Mouse (Mus musculus) neural tube, embryonic 11.5 days (tissue): Measurements from ENCODE around the gene Adgrd1. TPM values are rescaled to one million over a fixed set of nuclear protein-coding genes. Genes with fewer than 3 reads are reported as not detected.

ENCODE experiments used
- ATAC-seq: fragments of 200-750 bp; cut with Nextera tagmentation; 2 replicates; pipeline ENCODE4 v1.8.0; 2017; ENCODE audit warnings: moderate number of reproducible peaks, mild to moderate bottlenecking, moderate TSS enrichment, moderate library complexity; ENCODE audit not compliant: insufficient read depth, low FRiP score, low TSS enrichment
- DNase-seq: peaks from one replicate; pipeline ENCODE4 v3.0.0-alpha.2; 2015; ENCODE audit warnings: low spot score
- H3K27ac ChIP-seq: fragments of 300-500 bp; sonication (generic); 2 replicates; pipeline ENCODE4 v1.5.1; 2014; ENCODE audit warnings: low read depth, mild to moderate bottlenecking, low read length
- H3K27me3 ChIP-seq: fragments of 300-500 bp; sonication (generic); 2 replicates; pipeline ENCODE4 v1.6.1; 2014; ENCODE audit warnings: mild to moderate bottlenecking, low read length, mixed read lengths; ENCODE audit not compliant: control insufficient read depth, insufficient read depth
- H3K36me3 ChIP-seq: fragments of 300-500 bp; sonication (generic); 2 replicates; pipeline ENCODE4 v1.6.1; 2014; ENCODE audit warnings: mild to moderate bottlenecking, low read length, moderate library complexity, mixed read lengths; ENCODE audit not compliant: control insufficient read depth, insufficient read depth
- H3K4me1 ChIP-seq: fragments of 300-500 bp; sonication (generic); 2 replicates; pipeline ENCODE4 v1.6.1; 2014; ENCODE audit warnings: low read length, mixed read lengths; ENCODE audit not compliant: control insufficient read depth, insufficient read depth
- H3K4me2 ChIP-seq: fragments of 300-500 bp; sonication (generic); 2 replicates; pipeline ENCODE4 v1.6.1; 2014; ENCODE audit warnings: low read depth, mild to moderate bottlenecking, moderate library complexity
- H3K4me3 ChIP-seq: fragments of 300-500 bp; sonication (generic); 2 replicates; pipeline ENCODE4 v1.5.1; 2014; ENCODE audit warnings: low read depth, low read length
- H3K9ac ChIP-seq: fragments of 300-500 bp; sonication (generic); 2 replicates; pipeline ENCODE4 v1.6.1; 2014; ENCODE audit warnings: mild to moderate bottlenecking, low read length
- H3K9me3 ChIP-seq: fragments of 300-500 bp; sonication (generic); 2 replicates; pipeline ENCODE4 v1.6.1; 2016; ENCODE audit warnings: low read length; ENCODE audit not compliant: control insufficient read depth
- WGBS: fragments of 180-500 bp; shearing (Covaris S2); extraction: QIAGEN DNeasy Blood & Tissue Kit; methylation state at CpG from one replicate; pipeline ENCODE4 v1.1.7; 2014; 5-methylcytosine and 5-hydroxymethylcytosine counted together
- polyA plus RNA-seq: library from polyadenylated mRNA; unstranded; fragments of >200 nt; fragmentation: Nextera tagmentation; extraction: Ambion mirVana; gene quantifications from 2 replicates; pipeline ENCODE4 v1.2.1, GENCODE M21; 2014

Gene Adgrd1
- polyA plus RNA-seq, 1 experiment from 2014 or later: 0.16 TPM

- DNase-seq: no peak
- 45% methylated on average over 8 of the region's 8 CpGs for WGBS
- Histone ChIP-seq H3K4me3 (no peak overlapping the region), H3K36me3 (no peaks in the 10 kb centered on the region), H3K4me2 (peak overlapping the region; percentile 36), H3K27ac (no peak overlapping the region), H3K4me1 (0 out of 2 replicates have a peak, but pooled peaks cover 4% of the 10 kb centered on the region), H3K9me3 (no peaks in the 10 kb centered on the region), H3K27me3 (no peaks in the 10 kb centered on the region), H3K9ac (no peak overlapping the region)
- ATAC-seq: no peak; the same call in 1 of the 2 replicates
Measured at GRCm38 (mm10) chr5:129063792-129064087, 32.8 kb upstream of the Adgrd1 start.

DNA sequence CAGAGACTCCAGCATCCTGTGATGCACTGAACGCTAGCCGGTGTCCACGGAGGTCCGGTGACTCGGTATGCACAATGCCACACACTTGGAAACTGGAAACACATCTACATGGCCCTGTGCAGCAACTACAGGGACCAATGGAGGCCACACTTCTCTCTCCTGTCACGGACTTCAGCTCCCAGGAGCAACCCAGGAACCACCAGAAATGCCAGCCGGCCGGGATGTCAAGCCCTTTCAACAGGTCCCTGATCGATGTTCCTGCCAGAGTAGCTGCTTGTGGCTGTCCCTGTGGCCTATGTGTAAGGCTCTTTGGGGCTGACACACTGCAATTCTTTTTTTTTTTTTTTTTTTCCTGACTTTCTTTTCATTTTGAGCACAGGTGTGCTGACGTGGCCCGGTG, 32.4 kb upstream of the Adgrd1 start:
- H3K27me3 ChIP-seq: no peaks in the 10 kb centered on the region
- WGBS: 71% methylated on average over 11 of the region's 11 CpGs
- H3K4me1 ChIP-seq: 0 out of 2 replicates have a peak, but pooled peaks cover 4% of the 10 kb centered on the region
- no peak overlapping the region for H3K4me3 ChIP-seq
- no peaks in the 10 kb centered on the region for H3K9me3 ChIP-seq
- H3K9ac ChIP-seq: no peak overlapping the region
- ATAC-seq (no peak), DNase-seq (no peak)
- no peak overlapping the region for H3K27ac ChIP-seq
- no peaks in the 10 kb centered on the region for H3K36me3 ChIP-seq
- H3K4me2 ChIP-seq: no peak overlapping the region

DNA sequence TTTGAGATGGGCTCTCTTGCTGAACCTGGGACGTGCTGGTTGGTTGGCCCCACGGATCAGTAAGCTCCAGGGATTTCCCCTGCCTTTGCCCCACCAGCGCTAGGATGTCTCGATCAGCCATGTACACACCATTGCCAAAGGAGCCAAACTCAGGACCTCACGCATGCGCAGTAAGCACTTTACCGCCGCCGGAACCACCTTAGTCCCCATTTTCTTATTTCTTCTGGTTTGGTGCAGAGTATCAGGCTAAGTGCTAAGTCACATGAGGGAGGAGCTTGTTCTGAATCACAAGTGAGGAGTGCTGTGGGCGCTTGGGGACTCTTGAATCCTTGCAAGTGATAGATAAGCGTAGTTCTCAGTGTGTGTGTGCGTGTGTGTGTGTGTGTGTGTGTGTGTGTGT, 31.2 kb upstream of the Adgrd1 start:
- Histone ChIP-seq H3K4me1 (0 out of 2 replicates have a peak, but pooled peaks cover 4% of the 10 kb centered on the region), H3K9ac (no peak overlapping the region), H3K4me3 (no peak overlapping the region), H3K9me3 (no peaks in the 10 kb centered on the region), H3K27me3 (no peaks in the 10 kb centered on the region), H3K36me3 (no peaks in the 10 kb centered on the region), H3K27ac (no peak overlapping the region), H3K4me2 (no peak overlapping the region)
- WGBS: 85% methylated on average over 12 of the region's 12 CpGs
- DNase-seq (no peak), ATAC-seq (no peak)

DNA sequence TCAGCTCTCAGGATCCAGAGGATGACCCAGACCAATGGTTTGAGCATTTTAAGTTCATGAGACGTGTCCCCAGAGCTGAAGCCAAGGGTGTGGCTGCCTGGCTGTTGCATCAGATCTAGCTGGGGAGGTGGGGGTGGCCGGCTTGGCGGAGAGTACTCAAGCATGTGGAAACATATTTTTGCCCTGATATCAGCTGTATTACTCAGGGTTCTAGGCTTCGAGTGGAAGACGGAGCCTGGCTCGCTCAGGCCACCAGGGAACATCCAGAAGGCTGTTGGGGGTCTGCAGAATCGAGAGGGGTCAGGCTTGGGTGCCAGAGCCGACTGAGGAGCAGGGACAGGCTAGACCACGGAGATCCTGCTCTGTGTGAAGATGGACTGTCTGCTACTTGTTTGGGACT, 30.6 kb upstream of the Adgrd1 start:
- Histone ChIP-seq H3K27me3 (no peaks in the 10 kb centered on the region), H3K4me2 (no peak overlapping the region), H3K4me3 (no peak overlapping the region), H3K36me3 (no peaks in the 10 kb centered on the region), H3K9me3 (no peaks in the 10 kb centered on the region), H3K9ac (no peak overlapping the region), H3K27ac (no peak overlapping the region), H3K4me1 (0 out of 2 replicates have a peak, but pooled peaks cover 4% of the 10 kb centered on the region)
- DNase-seq (no peak), ATAC-seq (no peak)
- 81% methylated on average over 9 of the region's 9 CpGs for WGBS

DNA sequence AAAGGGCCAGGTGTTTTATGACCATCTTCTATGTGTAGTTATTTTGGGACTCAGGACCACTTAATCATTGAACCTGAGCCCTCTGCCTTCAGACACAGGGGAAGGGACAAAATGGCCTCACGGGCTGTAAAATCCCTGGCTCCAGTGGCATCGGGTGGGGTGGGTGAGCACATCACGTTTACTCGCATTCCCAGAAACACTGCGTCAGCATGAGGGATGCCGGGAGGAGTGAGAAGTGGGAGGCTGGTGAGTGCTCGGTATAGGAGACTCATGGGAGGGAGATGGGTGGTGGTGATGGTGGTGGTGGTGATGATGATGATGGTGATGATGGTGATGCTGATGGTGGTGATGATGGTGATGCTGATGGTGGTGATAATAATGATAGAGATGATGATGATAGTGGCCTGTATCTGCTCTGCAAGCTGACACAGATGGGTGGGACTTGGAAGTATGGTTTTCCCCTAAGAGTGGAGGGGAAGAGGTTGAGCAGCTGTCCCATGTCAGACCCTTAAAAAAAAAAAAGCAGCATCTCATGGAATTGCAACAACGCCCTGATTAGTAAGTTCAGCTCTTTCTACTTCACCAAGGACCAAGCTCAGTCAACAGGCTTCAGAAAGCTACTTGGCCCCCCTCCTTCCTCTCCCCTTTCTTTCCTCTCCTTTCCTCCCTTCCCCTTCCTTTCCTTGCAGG, 29.9 kb upstream of the Adgrd1 start:
- Histone ChIP-seq H3K9me3 (no peaks in the 10 kb centered on the region), H3K4me2 (no peak overlapping the region), H3K27ac (no peak overlapping the region), H3K9ac (no peak overlapping the region), H3K36me3 (no peaks in the 10 kb centered on the region), H3K4me3 (no peak overlapping the region), H3K27me3 (no peaks in the 10 kb centered on the region), H3K4me1 (0 out of 2 replicates have a peak, but pooled peaks cover 4% of the 10 kb centered on the region)
- no peak for DNase-seq
- no peak for ATAC-seq
- 80% methylated on average over 8 of the region's 8 CpGs for WGBS

GRCm38 (mm10) chr5:129067231-129067834, 29.2 kb upstream of the Adgrd1 start:
- WGBS: 77% methylated on average over 13 of the region's 13 CpGs
- H3K27me3 ChIP-seq: no peaks in the 10 kb centered on the region
- no peak for ATAC-seq

DNA sequence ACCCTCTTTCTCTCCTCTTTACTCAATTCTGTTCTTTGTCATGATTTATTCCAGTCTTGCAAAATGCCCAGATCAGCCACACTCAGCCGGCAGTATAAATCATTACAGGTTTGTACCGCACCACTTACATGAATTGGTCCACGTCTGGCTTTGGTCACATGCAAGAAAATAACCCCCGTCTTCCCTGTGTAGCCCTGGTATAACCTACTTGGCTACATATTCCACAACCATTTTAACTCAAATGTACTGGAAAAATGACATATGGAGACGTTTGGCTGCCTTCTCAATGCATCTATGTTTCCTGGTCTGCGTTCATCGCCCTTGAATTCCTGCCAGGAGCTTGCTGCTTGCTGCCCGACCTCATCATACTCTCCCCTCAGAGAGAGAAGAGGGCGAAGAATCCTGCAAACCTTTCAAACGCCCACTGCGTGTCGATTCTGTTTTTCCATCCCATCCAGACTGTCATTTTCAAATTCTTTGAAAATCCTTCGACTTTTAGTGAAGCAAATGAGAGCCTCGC, 24.7 kb upstream of the Adgrd1 start:
- WGBS: 79% methylated on average over 14 of the region's 14 CpGs
- no peak overlapping the region for H3K4me2 ChIP-seq
- no peak overlapping the region for H3K9ac ChIP-seq
- no peaks in the 10 kb centered on the region for H3K27me3 ChIP-seq
- DNase-seq (no peak), ATAC-seq (no peak)
- no peaks in the 10 kb centered on the region for H3K4me1 ChIP-seq
- no peaks in the 10 kb centered on the region for H3K9me3 ChIP-seq
- no peak overlapping the region for H3K4me3 ChIP-seq
- H3K27ac ChIP-seq: no peak overlapping the region
- H3K36me3 ChIP-seq: no peaks in the 10 kb centered on the region

More at GRCm38 (mm10) chr5:129067231-129067834, 29.2 kb upstream of the Adgrd1 start:
- no peaks in the 10 kb centered on the region for H3K36me3 ChIP-seq
- H3K9me3 ChIP-seq: no peaks in the 10 kb centered on the region
- H3K4me2 ChIP-seq: no peak overlapping the region
- no peak overlapping the region for H3K27ac ChIP-seq
- DNase-seq: no peak
- no peak overlapping the region for H3K9ac ChIP-seq
- H3K4me3 ChIP-seq: no peak overlapping the region
- 0 out of 2 replicates have a peak, but pooled peaks cover 4% of the 10 kb centered on the region for H3K4me1 ChIP-seq

DNA sequence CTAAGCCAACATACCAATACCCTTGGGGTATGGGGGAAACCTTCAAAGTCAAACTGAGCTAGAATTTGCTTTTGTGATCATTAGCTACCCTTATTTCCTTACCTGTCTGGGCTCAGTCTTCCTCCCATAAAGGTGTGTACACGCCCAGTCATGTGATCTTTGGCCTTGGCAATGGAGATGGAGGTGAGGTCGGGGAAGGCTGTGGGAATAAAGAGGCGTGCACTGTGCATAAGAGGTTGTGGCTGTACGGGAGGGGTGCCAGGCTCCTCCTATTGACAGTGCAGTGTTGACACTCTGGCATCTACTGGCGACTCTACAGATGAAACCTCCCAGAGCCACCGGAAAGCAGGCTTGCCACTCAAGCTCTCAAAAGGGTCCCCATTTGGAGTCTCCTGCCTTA, 23.1 kb upstream of the Adgrd1 start:
- ATAC-seq: no peak
- no peak overlapping the region for H3K4me3 ChIP-seq
- no peaks in the 10 kb centered on the region for H3K9me3 ChIP-seq
- no peak overlapping the region for H3K9ac ChIP-seq
- H3K27me3 ChIP-seq: no peaks in the 10 kb centered on the region
- WGBS: 86% methylated on average over 6 of the region's 6 CpGs
- no peaks in the 10 kb centered on the region for H3K36me3 ChIP-seq
- H3K4me1 ChIP-seq: no peaks in the 10 kb centered on the region
- DNase-seq: no peak
- no peak overlapping the region for H3K27ac ChIP-seq
- H3K4me2 ChIP-seq: no peak overlapping the region

DNA sequence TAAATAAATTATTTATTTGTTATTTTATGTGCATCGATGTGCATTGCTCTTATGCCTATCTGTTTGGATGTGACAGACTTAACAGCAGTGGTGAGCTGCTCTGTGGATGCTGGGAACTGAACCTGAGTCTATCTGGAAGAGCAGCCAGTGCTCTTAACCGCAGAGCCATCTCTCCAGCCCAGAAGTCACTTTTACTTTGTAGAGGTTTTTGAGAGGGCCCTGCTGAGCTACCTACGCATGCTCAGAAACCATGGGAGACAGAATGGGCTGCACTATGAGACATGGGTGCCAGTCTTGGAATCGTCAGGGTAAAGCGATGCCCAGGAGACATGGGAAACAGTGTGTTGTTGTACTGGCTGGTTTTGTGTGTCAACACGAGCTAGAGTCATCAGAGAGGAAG, 20.5 kb upstream of the Adgrd1 start:
- H3K27ac ChIP-seq: no peak overlapping the region
- no peaks in the 10 kb centered on the region for H3K27me3 ChIP-seq
- 89% methylated on average over 6 of the region's 6 CpGs for WGBS
- H3K36me3 ChIP-seq: no peaks in the 10 kb centered on the region
- H3K4me2 ChIP-seq: no peak overlapping the region
- DNase-seq: no peak
- H3K9ac ChIP-seq: no peak overlapping the region
- H3K9me3 ChIP-seq: no peaks in the 10 kb centered on the region
- no peak for ATAC-seq
- no peaks in the 10 kb centered on the region for H3K4me1 ChIP-seq
- no peak overlapping the region for H3K4me3 ChIP-seq
